Mouse (Mus musculus) erythroblast, embryonic 14.5 days (primary cell): ENCODE results near the gene Tmem135.

ENCODE experiments used
- GATA1 ChIP-seq: IDR thresholded peaks from 2 replicates; pipeline ENCODE4 v1.6.1; 2012; ENCODE audit warnings: low read length, inconsistent platforms, mixed read lengths
- TAL1 ChIP-seq: IDR thresholded peaks from 3 replicates; pipeline ENCODE4 v1.6.1; 2012; ENCODE audit warnings: low read length, inconsistent platforms, mixed read lengths

- TF ChIP-seq GATA1 (no peak), TAL1 (no peak)
These were observed 64.9 kb downstream of the Tmem135 start for GRCm38 (mm10) chr7:89339142-89339435.
